Mouse (Mus musculus) forelimb bud, embryonic 11.5 days (tissue): ENCODE measurements at regions not wholly inside any gene's neighbourhood (a gene's known extent, or its start where the extent isn't known, plus 50 kb on each side); places are given as distances from the start of the nearest gene placed in this dataset.

Experiments used
- DNase-seq: peaks from one replicate; pipeline ENCODE4 v3.0.0-alpha.2; 2012; ENCODE audit warnings: low read depth, low spot score

GRCm38 (mm10) chr2:167821186-167821585 lies 110.7 kb upstream of the Ptpn1 start:
- DNase-seq: no peak

- DNase-seq: no peak
Observed at GRCm38 (mm10) chr2:167818799-167819198, 113.1 kb upstream of the Ptpn1 start.

GRCm38 (mm10) chr2:167817030-167817429 lies 114.8 kb upstream of the Ptpn1 start:
- no peak for DNase-seq

GRCm38 (mm10) chr2:167815123-167815522 lies 116.7 kb upstream of the Ptpn1 start:
- DNase-seq: no peak

GRCm38 (mm10) chr2:167809256-167809655 lies 119.6 kb upstream of the Tmem189 start:
- DNase-seq: no peak

DNA sequence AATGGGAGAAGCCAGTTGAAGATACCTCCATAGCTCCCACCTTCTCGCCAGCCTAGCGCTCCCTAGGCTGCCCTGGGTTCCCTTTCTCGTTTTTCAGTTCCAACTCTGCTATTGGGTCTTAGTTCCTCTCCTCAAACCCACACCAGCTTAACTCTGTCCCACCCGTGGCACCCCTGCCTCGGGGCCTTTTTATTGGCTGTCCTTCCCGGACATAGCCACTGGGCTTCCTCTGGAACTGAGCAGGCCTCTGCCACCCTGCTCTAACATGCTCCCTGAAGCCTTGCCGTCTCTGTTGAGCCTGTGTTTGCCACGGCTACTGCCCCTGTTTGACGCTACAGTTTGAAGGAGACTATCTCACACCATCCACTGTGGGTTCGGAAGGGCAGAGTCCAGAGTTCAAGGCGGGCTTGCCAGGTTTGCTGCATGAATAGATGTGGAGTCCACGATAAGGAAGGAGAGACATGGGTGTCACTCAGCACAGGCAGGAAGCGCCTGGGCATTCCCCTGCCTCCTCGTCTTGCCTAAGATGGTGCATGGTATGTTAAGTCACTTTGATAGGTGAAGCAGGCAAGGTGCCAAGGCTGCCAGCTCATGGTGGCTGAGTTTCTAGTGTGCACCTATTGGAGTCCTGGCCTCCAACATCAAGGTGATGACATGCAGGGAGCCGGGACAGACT lies 116.1 kb upstream of the Tmem189 start:
- no peak for DNase-seq

DNA sequence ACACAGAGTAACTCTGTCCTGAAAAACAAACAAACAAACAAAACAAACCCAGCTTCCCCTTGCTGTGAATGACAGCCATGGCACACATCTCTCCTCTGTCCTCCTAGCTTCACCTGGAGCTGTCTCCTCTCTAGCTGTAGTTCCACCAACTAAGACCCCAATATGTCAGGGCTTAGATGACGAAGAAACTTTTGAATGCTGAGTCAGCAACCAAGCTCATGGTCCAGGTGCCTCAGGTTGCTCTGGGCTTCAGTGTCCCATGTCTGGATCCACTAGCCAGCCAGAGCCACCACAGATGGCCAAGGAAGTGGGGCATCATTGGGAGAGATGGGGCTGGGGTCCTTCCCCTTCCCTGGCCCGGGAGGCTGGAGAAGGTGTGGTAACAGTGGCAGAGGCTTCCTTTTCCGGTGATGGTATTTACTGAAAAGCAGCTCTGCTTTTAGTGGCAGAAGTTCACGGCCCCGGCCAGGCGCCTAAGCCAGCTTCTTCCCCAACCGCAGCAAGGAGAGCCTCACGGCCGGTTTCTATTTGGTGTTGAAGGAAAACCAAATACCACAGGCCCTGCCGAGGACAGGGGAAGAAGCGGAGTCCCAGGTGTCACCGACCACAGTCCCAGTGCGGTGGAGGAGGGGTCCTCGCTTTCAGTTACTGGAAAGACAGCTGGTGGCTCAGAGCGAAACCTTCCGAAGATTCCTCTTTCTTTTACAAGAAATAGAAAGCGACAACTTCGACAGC lies 115.0 kb upstream of the Tmem189 start:
- DNase-seq: no peak

DNA sequence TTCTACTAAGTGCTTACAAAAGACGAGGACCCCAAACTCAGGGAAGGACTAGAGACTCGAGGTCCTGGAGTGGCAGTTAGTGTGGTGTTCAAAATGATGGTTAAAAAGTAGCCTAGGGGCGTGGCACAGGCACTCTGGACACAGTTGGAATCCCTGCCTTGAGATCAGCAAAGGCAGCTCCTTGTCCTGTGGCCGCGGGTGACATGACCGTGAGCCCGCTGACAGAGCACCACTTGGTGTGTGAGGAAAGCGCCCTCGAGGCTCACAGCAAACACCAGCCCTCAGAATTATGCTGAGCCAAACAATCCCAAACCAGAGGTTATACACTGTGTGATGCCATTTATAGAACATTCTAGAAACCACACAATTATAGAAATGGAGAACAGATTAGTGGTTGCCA lies 112.9 kb upstream of the Tmem189 start:
- DNase-seq: no peak

DNA sequence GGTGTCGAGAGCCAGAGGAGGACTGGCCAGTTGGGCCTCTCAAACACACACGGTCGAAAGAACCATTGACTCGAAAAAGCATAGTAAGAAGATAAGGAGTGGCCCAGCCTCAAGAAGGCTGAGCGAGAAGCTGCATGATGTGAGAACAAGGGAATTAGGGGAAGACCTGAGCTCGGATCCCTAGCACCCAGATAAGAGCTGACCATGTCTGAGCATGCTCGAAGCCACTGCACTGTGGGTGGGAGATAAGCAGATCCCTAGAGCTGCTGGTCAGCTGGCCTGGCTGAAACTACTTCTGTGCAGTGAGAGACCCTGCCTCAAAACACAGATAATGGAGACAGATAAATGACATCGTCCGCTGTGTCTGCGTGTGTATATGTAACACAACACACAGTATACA lies 111.8 kb upstream of the Tmem189 start:
- no peak for DNase-seq

- DNase-seq: no peak
Observed at GRCm38 (mm10) chr2:167800648-167801245, 111.1 kb upstream of the Tmem189 start.

DNA sequence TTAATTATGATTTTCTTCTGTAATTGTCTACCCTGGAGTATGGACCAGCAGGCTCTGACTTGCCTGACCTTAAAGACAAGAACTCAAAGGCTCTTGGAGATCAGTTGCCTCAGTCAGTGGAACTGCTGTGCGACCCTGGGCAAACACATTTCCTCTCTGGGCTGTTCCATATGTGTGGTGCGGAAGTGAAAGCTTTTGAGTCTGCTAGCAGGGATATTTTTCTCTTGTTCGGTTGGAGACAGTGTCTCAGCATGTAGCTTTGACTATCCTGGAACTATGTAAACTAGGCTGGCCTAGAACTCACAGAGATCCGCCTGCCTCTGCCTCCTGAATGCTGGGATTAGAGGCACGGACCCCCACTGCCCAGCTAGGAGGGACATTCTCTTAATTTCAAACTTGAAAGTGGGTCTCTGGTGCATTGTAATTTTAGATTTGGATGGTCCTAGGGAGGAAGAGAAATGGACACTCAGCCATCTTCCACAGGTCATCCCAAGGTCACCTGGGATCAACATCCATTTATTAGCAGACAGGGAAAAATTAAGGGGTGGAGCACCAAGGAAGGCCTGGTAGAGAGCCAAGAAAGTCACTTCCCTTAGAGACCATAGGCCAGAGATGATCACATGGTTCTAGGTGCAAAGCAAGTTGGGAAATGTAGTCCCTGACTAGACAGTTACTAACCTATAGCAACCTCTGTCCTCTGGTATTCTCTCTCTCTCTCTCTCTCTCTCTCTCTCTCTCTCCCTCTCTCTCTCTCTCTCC lies 110.2 kb upstream of the Tmem189 start:
- DNase-seq: no peak

DNA sequence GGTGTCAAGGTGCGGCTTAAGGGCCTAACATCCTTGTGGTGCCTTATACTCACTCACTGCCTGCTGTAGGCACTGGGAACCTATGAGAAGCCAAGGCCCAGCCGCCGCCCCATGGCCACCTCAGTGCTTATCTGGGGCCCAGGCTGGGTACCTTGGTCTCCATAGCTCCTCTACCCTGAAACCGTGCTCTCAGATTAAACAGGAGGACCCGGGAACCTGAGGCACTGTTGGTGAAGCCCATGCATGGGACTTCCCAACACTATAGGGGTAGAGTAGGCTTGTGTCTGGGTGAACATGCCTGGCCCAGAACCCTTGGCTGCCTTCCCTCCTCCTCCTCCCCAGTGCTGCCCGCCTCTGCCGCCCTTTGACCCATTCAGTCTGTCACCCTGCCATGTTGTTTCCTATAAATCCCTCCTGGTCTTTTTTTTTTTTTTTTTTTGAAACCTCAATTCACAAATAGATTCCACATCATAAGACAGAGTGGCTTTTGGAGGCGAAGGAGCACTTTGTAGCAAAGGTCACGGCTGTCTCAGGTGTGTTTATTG lies 109.4 kb upstream of the Tmem189 start:
- no peak for DNase-seq

GRCm38 (mm10) chr2:167798076-167798782 lies 108.6 kb upstream of the Tmem189 start:
- no peak for DNase-seq

DNA sequence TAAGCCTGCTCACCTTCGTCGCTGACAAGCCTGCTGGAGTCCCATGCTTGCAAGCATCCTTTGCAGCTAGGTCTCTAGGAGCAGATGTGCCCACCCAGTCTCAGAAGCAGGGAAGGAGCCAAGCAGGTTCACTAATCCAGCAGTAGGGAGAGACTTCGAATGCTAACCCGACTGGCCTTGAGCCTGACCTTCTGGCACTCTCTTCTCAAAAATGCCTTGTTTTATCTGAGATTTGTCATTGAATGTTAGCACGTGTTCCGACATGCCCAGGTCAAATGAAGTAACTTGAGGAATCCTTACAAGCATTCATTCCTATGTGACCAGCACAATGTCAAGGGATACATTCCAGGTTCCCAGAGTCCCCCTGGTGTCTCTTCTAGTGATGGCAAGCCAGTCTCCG lies 105.9 kb upstream of the Tmem189 start:
- no peak for DNase-seq

DNA sequence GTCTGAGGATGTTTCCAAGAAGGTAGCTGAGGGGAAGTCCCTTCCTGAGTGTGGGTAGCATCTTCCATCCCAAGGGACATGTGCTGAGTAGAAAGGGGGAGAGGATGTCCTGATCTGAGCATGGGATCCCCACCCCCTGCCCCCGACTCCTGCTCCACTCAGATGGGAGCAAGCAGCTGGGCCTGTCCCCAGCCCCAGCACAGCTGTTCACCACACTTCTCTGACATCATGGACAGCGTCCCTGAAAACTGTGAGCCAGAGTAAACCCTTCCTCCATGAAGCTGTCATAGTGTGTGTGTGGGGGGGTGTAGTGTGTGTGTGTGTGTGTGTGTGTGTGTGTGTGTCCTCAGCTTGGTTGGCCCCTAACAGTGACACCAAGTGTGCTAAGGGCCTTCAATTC lies 104.3 kb upstream of the Tmem189 start:
- no peak for DNase-seq

GRCm38 (mm10) chr2:167792753-167793152 lies 103.1 kb upstream of the Tmem189 start:
- DNase-seq: no peak

DNA sequence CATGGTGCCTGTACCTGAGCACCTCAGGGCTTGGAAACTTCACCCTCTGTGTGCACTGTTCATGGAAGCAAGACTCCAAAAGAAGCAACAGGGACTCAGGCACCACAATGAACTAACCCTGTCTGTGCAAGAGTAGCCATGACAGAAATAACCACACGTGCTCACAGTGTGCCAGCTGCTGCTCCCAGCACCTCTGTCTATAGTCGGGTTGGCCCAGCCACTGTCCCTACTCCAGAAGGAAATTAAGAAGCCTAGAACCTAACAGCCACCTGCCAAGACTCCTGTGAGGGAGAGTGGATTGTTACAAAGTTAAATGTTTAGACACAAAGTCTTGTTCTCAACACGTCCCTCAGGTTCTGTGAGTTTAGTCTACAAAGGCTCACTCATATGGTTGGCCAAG lies 102.7 kb upstream of the Tmem189 start:
- no peak for DNase-seq

GRCm38 (mm10) chr2:167789471-167789923 lies 99.9 kb upstream of the Tmem189 start:
- DNase-seq: no peak

DNA sequence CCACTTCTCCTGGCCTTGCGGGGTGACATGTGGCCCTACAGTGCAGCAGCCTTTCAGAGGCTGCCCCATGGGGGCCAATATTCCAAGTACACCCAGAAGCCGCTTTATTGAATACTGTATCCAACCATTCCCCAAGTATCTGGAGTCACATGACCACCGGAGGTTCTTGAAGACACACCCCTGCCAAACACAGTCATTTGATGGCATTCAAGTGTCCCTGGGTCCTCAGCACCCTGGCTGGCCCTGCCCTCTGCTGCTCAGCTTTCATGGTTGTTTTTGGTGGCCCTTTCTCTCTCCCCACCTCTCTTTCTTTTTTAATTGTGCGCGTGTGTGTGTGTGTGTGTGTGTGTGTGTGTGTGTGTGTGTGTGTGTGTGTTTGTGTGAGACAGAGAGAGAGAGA lies 97.3 kb upstream of the Tmem189 start:
- no peak for DNase-seq

DNA sequence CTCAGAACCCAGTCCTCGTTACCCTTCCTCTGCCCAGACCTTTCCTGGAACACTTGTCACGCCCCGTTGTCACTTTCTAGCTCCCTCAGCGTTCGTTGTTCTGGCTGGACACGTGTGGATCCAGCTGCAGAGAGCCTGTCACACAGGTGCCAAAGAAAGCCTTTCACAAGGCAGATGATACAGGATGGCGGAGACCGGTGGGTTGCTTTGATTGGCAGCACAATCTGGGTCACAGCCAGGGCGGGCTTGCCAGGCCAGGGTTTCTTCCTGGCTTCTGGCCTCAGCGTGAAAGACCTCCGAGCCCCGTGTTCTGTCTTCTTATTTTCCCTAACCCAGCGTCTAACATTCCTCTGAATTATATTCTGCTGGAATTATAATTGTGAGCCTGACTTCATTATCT lies 94.7 kb upstream of the Tmem189 start:
- no peak for DNase-seq

GRCm38 (mm10) chr2:167783374-167783773 lies 93.8 kb upstream of the Tmem189 start:
- DNase-seq: no peak
